Mouse (Mus musculus) kidney, embryonic 14.5 days (tissue): ENCODE data around the gene Bmf. TPM values are rescaled to one million over a fixed set of nuclear protein-coding genes. Genes with fewer than 3 reads are reported as not detected.

Source experiments
- ATAC-seq: fragments of 200-750 bp; cut with Nextera tagmentation; 2 replicates; pipeline ENCODE4 v1.8.0; 2017; ENCODE audit warnings: moderate number of reproducible peaks, mild to moderate bottlenecking, moderate TSS enrichment, moderate library complexity; ENCODE audit not compliant: low FRiP score, low TSS enrichment
- H3K27ac ChIP-seq: fragments of 300-500 bp; sonication (generic); 2 replicates; pipeline ENCODE4 v1.5.1; 2014; ENCODE audit warnings: low read depth, mild to moderate bottlenecking, low read length, moderate library complexity, mixed read lengths
- H3K27me3 ChIP-seq: fragments of 300-500 bp; sonication (generic); 2 replicates; pipeline ENCODE4 v1.6.1; 2014; ENCODE audit warnings: mild to moderate bottlenecking, low read length; ENCODE audit not compliant: control insufficient read depth, insufficient read depth
- H3K36me3 ChIP-seq: fragments of 300-500 bp; sonication (generic); 2 replicates; pipeline ENCODE4 v1.6.1; 2014; ENCODE audit warnings: low read length, mixed read lengths; ENCODE audit not compliant: control insufficient read depth, insufficient read depth
- H3K4me1 ChIP-seq: fragments of 300-500 bp; sonication (generic); 2 replicates; pipeline ENCODE4 v1.6.1; 2014; ENCODE audit warnings: low read length, mixed read lengths; ENCODE audit not compliant: control insufficient read depth, insufficient read depth
- H3K4me2 ChIP-seq: fragments of 300-500 bp; sonication (generic); replicated peaks from 2 replicates; pipeline ENCODE4 v1.6.1; 2014; ENCODE audit warnings: low read depth, mild to moderate bottlenecking, low read length
- H3K4me3 ChIP-seq: fragments of 300-500 bp; sonication (generic); 2 replicates; pipeline ENCODE4 v1.5.1; 2014; ENCODE audit warnings: mild to moderate bottlenecking, low read length
- H3K9ac ChIP-seq: fragments of 300-500 bp; sonication (generic); 2 replicates; pipeline ENCODE4 v1.6.1; 2014; ENCODE audit warnings: low read depth, mild to moderate bottlenecking, low read length, moderate library complexity
- H3K9me3 ChIP-seq: fragments of 300-500 bp; sonication (generic); 2 replicates; pipeline ENCODE4 v1.6.1; 2016; ENCODE audit warnings: low read length; ENCODE audit not compliant: control insufficient read depth
- WGBS: fragments of 180-500 bp; shearing (Covaris S2); extraction: QIAGEN DNeasy Blood & Tissue Kit; methylation state at CpG from one replicate; pipeline ENCODE4 v1.1.7; 2014; 5-methylcytosine and 5-hydroxymethylcytosine counted together
- polyA plus RNA-seq: library from polyadenylated mRNA; unstranded; fragments of >200 nt; fragmentation: Nextera tagmentation; extraction: Ambion mirVana; gene quantifications from 2 replicates; pipeline ENCODE4 v1.2.1, GENCODE M21; 2014

The Bmf gene
- polyA plus RNA-seq, 1 experiment from 2014 or later: 6.0 TPM

- Histone ChIP-seq H3K27ac (peak overlapping the region; percentile 32; the same call in 1 of the 2 replicates), H3K4me3 (no peak overlapping the region), H3K9ac (peak overlapping the region; percentile 14; the same call in 1 of the 2 replicates), H3K4me2 (no peak overlapping the region), H3K27me3 (no peaks in the 10 kb centered on the region), H3K9me3 (no peaks in the 10 kb centered on the region), H3K4me1 (peaks cover 27% of the 10 kb centered on the region), H3K36me3 (no peaks in the 10 kb centered on the region)
- WGBS: 40% methylated on average over 11 of the region's 11 CpGs
- no peak for ATAC-seq
These were observed 37.6 kb downstream of the Bmf start for GRCm38 (mm10) chr2:118511779-118512417.

- WGBS: 26% methylated on average over 29 of the region's 29 CpGs
- Histone ChIP-seq H3K4me3 (no peak overlapping the region), H3K4me1 (peaks cover 27% of the 10 kb centered on the region), H3K36me3 (no peaks in the 10 kb centered on the region), H3K4me2 (no peak overlapping the region), H3K27me3 (no peaks in the 10 kb centered on the region), H3K27ac (peak overlapping the region; percentile 77), H3K9me3 (no peaks in the 10 kb centered on the region), H3K9ac (0 out of 2 replicates have a peak overlapping the region, but pooled peaks have one; percentile 3)
- peak; percentile 94 for ATAC-seq
These were observed 38.8 kb downstream of the Bmf start for GRCm38 (mm10) chr2:118510447-118511310.

- H3K27ac ChIP-seq: peak overlapping the region; percentile 77
- H3K36me3 ChIP-seq: no peaks in the 10 kb centered on the region
- H3K4me3 ChIP-seq: no peak overlapping the region
- no peaks in the 10 kb centered on the region for H3K9me3 ChIP-seq
- WGBS: 26% methylated on average over 8 of the region's 8 CpGs
- H3K4me2 ChIP-seq: no peak overlapping the region
- peaks cover 27% of the 10 kb centered on the region for H3K4me1 ChIP-seq
- 0 out of 2 replicates have a peak overlapping the region, but pooled peaks have one; percentile 3 for H3K9ac ChIP-seq
- no peaks in the 10 kb centered on the region for H3K27me3 ChIP-seq
- ATAC-seq: peak; percentile 66
These were observed 39.6 kb downstream of the Bmf start for GRCm38 (mm10) chr2:118509688-118510446.

- H3K9me3 ChIP-seq: no peaks in the 10 kb centered on the region
- no peak for ATAC-seq
- no peak overlapping the region for H3K4me3 ChIP-seq
- 88% methylated on average over 7 of the region's 7 CpGs for WGBS
- H3K4me2 ChIP-seq: no peak overlapping the region
- H3K27me3 ChIP-seq: no peaks in the 10 kb centered on the region
- no peak overlapping the region for H3K27ac ChIP-seq
- H3K36me3 ChIP-seq: no peaks in the 10 kb centered on the region
- H3K9ac ChIP-seq: no peak overlapping the region
- H3K4me1 ChIP-seq: peaks cover 20% of the 10 kb centered on the region
These were observed 42.4 kb downstream of the Bmf start for GRCm38 (mm10) chr2:118507126-118507525.

GRCm38 (mm10) chr2:118500191-118500590 lies 49.3 kb downstream of the Bmf start:
- ATAC-seq: no peak
- Histone ChIP-seq H3K36me3 (no peaks in the 10 kb centered on the region), H3K4me1 (peaks cover 13% of the 10 kb centered on the region), H3K27me3 (no peaks in the 10 kb centered on the region), H3K9ac (no peak overlapping the region), H3K27ac (no peak overlapping the region), H3K4me3 (no peak overlapping the region), H3K9me3 (no peaks in the 10 kb centered on the region), H3K4me2 (no peak overlapping the region)
- 82% methylated on average over 2 of the region's 2 CpGs for WGBS

GRCm38 (mm10) chr2:118499135-118499961 lies 50.1 kb downstream of the Bmf start:
- no peak overlapping the region for H3K9ac ChIP-seq
- no peak overlapping the region for H3K4me3 ChIP-seq
- no peaks in the 10 kb centered on the region for H3K27me3 ChIP-seq
- no peaks in the 10 kb centered on the region for H3K9me3 ChIP-seq
- no peak overlapping the region for H3K4me2 ChIP-seq
- H3K27ac ChIP-seq: no peak overlapping the region
- ATAC-seq: peak; percentile 80
- 29% methylated on average over 20 of the region's 20 CpGs for WGBS
- no peaks in the 10 kb centered on the region for H3K36me3 ChIP-seq
- peaks cover 16% of the 10 kb centered on the region for H3K4me1 ChIP-seq

GRCm38 (mm10) chr2:118498476-118498875 lies 51.0 kb downstream of the Bmf start:
- WGBS: 76% methylated on average over 6 of the region's 6 CpGs

GRCm38 (mm10) chr2:118497890-118498289 lies 51.6 kb downstream of the Bmf start:
- no peaks in the 10 kb centered on the region for H3K27me3 ChIP-seq
- ATAC-seq: no peak
- 82% methylated on average over 5 of the region's 5 CpGs for WGBS

More at GRCm38 (mm10) chr2:118498476-118498875, 51.0 kb downstream of the Bmf start:
- ATAC-seq: no peak
- H3K9me3 ChIP-seq: no peaks in the 10 kb centered on the region
- no peak overlapping the region for H3K4me3 ChIP-seq
- H3K9ac ChIP-seq: no peak overlapping the region
- H3K4me1 ChIP-seq: peaks cover 16% of the 10 kb centered on the region
- no peak overlapping the region for H3K27ac ChIP-seq
- no peak overlapping the region for H3K4me2 ChIP-seq
- H3K36me3 ChIP-seq: no peaks in the 10 kb centered on the region
- H3K27me3 ChIP-seq: no peaks in the 10 kb centered on the region

More at GRCm38 (mm10) chr2:118497890-118498289, 51.6 kb downstream of the Bmf start:
- H3K4me1 ChIP-seq: peaks cover 16% of the 10 kb centered on the region
- H3K4me2 ChIP-seq: no peak overlapping the region
- H3K9me3 ChIP-seq: no peaks in the 10 kb centered on the region
- H3K4me3 ChIP-seq: no peak overlapping the region
- no peak overlapping the region for H3K27ac ChIP-seq
- no peak overlapping the region for H3K9ac ChIP-seq
- no peaks in the 10 kb centered on the region for H3K36me3 ChIP-seq
